Mouse (Mus musculus) adrenal gland (tissue): ENCODE data around the gene Mrap2.
"Not testable (repeated sequence)": the region's sequence is repeated elsewhere in the genome, so short reads cannot be mapped to it uniquely, and the experiment has no call there.

ENCODE experiments used
- intact Hi-C: fragments of 180-260 bp; cut with DNase I; formaldehyde crosslinking; loops from one replicate; pipeline ENCODE4 v1.15.1; 2025
- long read RNA-seq, 2 experiments: library from polyadenylated mRNA; unstranded; transcript quantifications; one replicate each; pipeline ENCODE4 v2.0.0; 2020; ENCODE audit warnings: borderline replicate concordance in 1 of 2; ENCODE audit not compliant: insufficient replicate concordance in 1 of 2

Gene Mrap2
- long read RNA-seq, experiment 1 = 0 reads
- long read RNA-seq, experiment 2, partial matches to known transcripts = 0 of 1 reads
- long read RNA-seq, experiment 2, other reads (novel, unspliced or antisense) = 0 of 1 reads

GRCm38 (mm10) chr9:87144106-87144505, at the start of gene Mrap2:
Gene Mrap2, plus strand, starts transcription at chr9:87144306.
- intact Hi-C loops = no loop called here

- intact Hi-C loops = loop anchor here (5.0 kb wide), 1 partner anchor 149 kb away; no protein-coding TSS in a partner anchor
Observed at GRCm38 (mm10) chr9:87097989-87098388, 46.1 kb upstream of the Mrap2 start.

- intact Hi-C loops = no loop called here
Observed at GRCm38 (mm10) chr9:87115019-87115418, 29.1 kb upstream of the Mrap2 start.

GRCm38 (mm10) chr9:87115456-87115931, 28.6 kb upstream of the Mrap2 start:
- intact Hi-C loops = no loop called here

- intact Hi-C loops = no loop called here
Observed at GRCm38 (mm10) chr9:87115978-87116377, 28.1 kb upstream of the Mrap2 start.

GRCm38 (mm10) chr9:87118996-87119395, 25.1 kb upstream of the Mrap2 start:
- intact Hi-C loops = no loop called here

- intact Hi-C loops = no loop called here
Observed at GRCm38 (mm10) chr9:87121956-87122493, 22.1 kb upstream of the Mrap2 start.

- intact Hi-C loops = not testable (repeated sequence)
Observed at GRCm38 (mm10) chr9:87127046-87127445, 17.1 kb upstream of the Mrap2 start.

- intact Hi-C loops = no loop called here
Observed at GRCm38 (mm10) chr9:87135765-87136558, 8.1 kb upstream of the Mrap2 start.

- intact Hi-C loops = no loop called here
Observed at GRCm38 (mm10) chr9:87143076-87143475, 1.0 kb upstream of the Mrap2 start.

GRCm38 (mm10) chr9:87144532-87144931, 426 bp downstream of the Mrap2 start:
- intact Hi-C loops = no loop called here

- intact Hi-C loops = loop anchor here (5.0 kb wide), 1 partner anchor 47 kb away; no protein-coding TSS in a partner anchor
Observed at GRCm38 (mm10) chr9:87145180-87145579, 1.1 kb downstream of the Mrap2 start.

GRCm38 (mm10) chr9:87145671-87146070, 1.6 kb downstream of the Mrap2 start:
- intact Hi-C loops = loop anchor here (5.0 kb wide), 1 partner anchor 47 kb away; no protein-coding TSS in a partner anchor

- intact Hi-C loops = loop anchor here (5.0 kb wide), 1 partner anchor 46 kb away; no protein-coding TSS in a partner anchor
Observed at GRCm38 (mm10) chr9:87146400-87146799, 2.3 kb downstream of the Mrap2 start.

- intact Hi-C loops = loop anchor here (5.0 kb wide), 1 partner anchor 44 kb away; no protein-coding TSS in a partner anchor
Observed at GRCm38 (mm10) chr9:87147927-87148326, 3.8 kb downstream of the Mrap2 start.

- intact Hi-C loops = no loop called here
Observed at GRCm38 (mm10) chr9:87152641-87153325, 8.7 kb downstream of the Mrap2 start.

GRCm38 (mm10) chr9:87162559-87162958, 18.5 kb downstream of the Mrap2 start:
- intact Hi-C loops = no loop called here

GRCm38 (mm10) chr9:87167001-87167830, 23.1 kb downstream of the Mrap2 start:
- intact Hi-C loops = no loop called here

- intact Hi-C loops = no loop called here
Observed at GRCm38 (mm10) chr9:87168051-87168450, 23.9 kb downstream of the Mrap2 start.

- intact Hi-C loops = no loop called here
Observed at GRCm38 (mm10) chr9:87169144-87169543, 25.0 kb downstream of the Mrap2 start.

- intact Hi-C loops = no loop called here
Observed at GRCm38 (mm10) chr9:87170891-87171290, 26.8 kb downstream of the Mrap2 start.
